Mouse (Mus musculus): Measurements from ENCODE around the gene Psmb5.

Psmb5 gene

GRCm38 (mm10) chr14:54591056-54591455 lies 26.8 kb downstream of the Psmb5 start:
- no peak for DNase-seq

- DNase-seq, result peak; percentile 82
These were observed 34.0 kb downstream of the Psmb5 start for GRCm38 (mm10) chr14:54583681-54584338.

- no peak for DNase-seq
These were observed 35.3 kb downstream of the Psmb5 start for GRCm38 (mm10) chr14:54582536-54582935.

- DNase-seq, result no peak
These were observed 38.2 kb downstream of the Psmb5 start for GRCm38 (mm10) chr14:54579638-54580037.

- peak; percentile 47 for DNase-seq
These were observed 39.8 kb downstream of the Psmb5 start for GRCm38 (mm10) chr14:54578063-54578462.

- DNase-seq, result peak; percentile 90
These were observed 40.5 kb downstream of the Psmb5 start, which contains the start of gene Ajuba for GRCm38 (mm10) chr14:54577089-54577982. Gene Ajuba (minus strand): TSS chr14:54577558.

- no peak for DNase-seq
These were observed 41.4 kb downstream of the Psmb5 start for GRCm38 (mm10) chr14:54576241-54577088.

GRCm38 (mm10) chr14:54575631-54576030 lies 42.2 kb downstream of the Psmb5 start:
- DNase-seq, result peak; percentile 88

- no peak for DNase-seq
These were observed 42.8 kb downstream of the Psmb5 start for GRCm38 (mm10) chr14:54575031-54575430.

GRCm38 (mm10) chr14:54574253-54574652 lies 43.6 kb downstream of the Psmb5 start:
- no peak for DNase-seq

GRCm38 (mm10) chr14:54572790-54573736 lies 44.8 kb downstream of the Psmb5 start:
- DNase-seq, result peak; percentile 62

- DNase-seq, result no peak
These were observed 45.7 kb downstream of the Psmb5 start for GRCm38 (mm10) chr14:54572122-54572521.

- DNase-seq, result no peak
These were observed 48.1 kb downstream of the Psmb5 start for GRCm38 (mm10) chr14:54569451-54570392.

GRCm38 (mm10) chr14:54568694-54569414 lies 49.0 kb downstream of the Psmb5 start:
- DNase-seq, result peak; percentile 82
